Mouse (Mus musculus): ENCODE measurements around the gene Pgrmc2.

Gene Pgrmc2

GRCm38 (mm10) chr3:41075376-41075775 lies 7.5 kb downstream of the Pgrmc2 start:
- DNase-seq (ENCODE audit: low read depth, low spot score), result no peak

- DNase-seq (ENCODE audit: low read depth, low spot score), result peak; percentile 10
These were observed 12.3 kb downstream of the Pgrmc2 start for GRCm38 (mm10) chr3:41070519-41070918.

GRCm38 (mm10) chr3:41065320-41065719 lies 17.5 kb downstream of the Pgrmc2 start:
- DNase-seq (ENCODE audit: low read depth, low spot score), result no peak

- no peak for DNase-seq (ENCODE audit: low read depth, low spot score)
These were observed 20.1 kb downstream of the Pgrmc2 start for GRCm38 (mm10) chr3:41062758-41063157.

- no peak for DNase-seq (ENCODE audit: low read depth, low spot score)
These were observed 20.8 kb downstream of the Pgrmc2 start for GRCm38 (mm10) chr3:41061831-41062565.

- no peak for DNase-seq (ENCODE audit: low read depth, low spot score)
These were observed 23.6 kb downstream of the Pgrmc2 start for GRCm38 (mm10) chr3:41059249-41059648.

- DNase-seq (ENCODE audit: low read depth, low spot score), result no peak
These were observed 24.5 kb downstream of the Pgrmc2 start for GRCm38 (mm10) chr3:41058395-41058794.

GRCm38 (mm10) chr3:41053334-41053733 lies 29.5 kb downstream of the Pgrmc2 start:
- DNase-seq (ENCODE audit: low read depth, low spot score), result no peak

- no peak for DNase-seq (ENCODE audit: low read depth, low spot score)
These were observed 35.0 kb downstream of the Pgrmc2 start for GRCm38 (mm10) chr3:41047838-41048237.

- no peak for DNase-seq (ENCODE audit: low read depth, low spot score)
These were observed 39.0 kb downstream of the Pgrmc2 start for GRCm38 (mm10) chr3:41043756-41044354.

- peak; percentile 61 for DNase-seq (ENCODE audit: low read depth, low spot score)
These were observed 40.5 kb downstream of the Pgrmc2 start for GRCm38 (mm10) chr3:41042195-41042938.

GRCm38 (mm10) chr3:41041241-41041640 lies 41.6 kb downstream of the Pgrmc2 start:
- DNase-seq (ENCODE audit: low read depth, low spot score), result no peak

- no peak for DNase-seq (ENCODE audit: low read depth, low spot score)
These were observed 44.4 kb downstream of the Pgrmc2 start for GRCm38 (mm10) chr3:41038297-41038916.

GRCm38 (mm10) chr3:41031286-41032210 lies 51.3 kb downstream of the Pgrmc2 start:
- DNase-seq (ENCODE audit: low read depth, low spot score), result peak; percentile 2

- DNase-seq (ENCODE audit: low read depth, low spot score), result no peak
These were observed 52.1 kb downstream of the Pgrmc2 start for GRCm38 (mm10) chr3:41030705-41031104.

GRCm38 (mm10) chr3:41021980-41022379 lies 60.9 kb downstream of the Pgrmc2 start:
- no peak for DNase-seq (ENCODE audit: low read depth, low spot score)

- DNase-seq (ENCODE audit: low read depth, low spot score), result no peak
These were observed 62.2 kb downstream of the Pgrmc2 start for GRCm38 (mm10) chr3:41020687-41021086.

GRCm38 (mm10) chr3:41018022-41018608 lies 64.7 kb downstream of the Pgrmc2 start:
- DNase-seq (ENCODE audit: low read depth, low spot score), result no peak
